Mouse (Mus musculus) myocyte (in vitro differentiated cells): ENCODE measurements at regions not wholly inside any gene's neighbourhood (a gene's known extent, or its start where the extent isn't known, plus 50 kb on each side); places are given as distances from the start of the nearest gene placed in this dataset.

Experiments used
- H3K27me3 ChIP-seq: one replicate; pipeline ENCODE4 v1.6.1; 2011; ENCODE audit not compliant: control insufficient read depth, insufficient read depth, insufficient read length
- H3K36me3 ChIP-seq: one replicate; pipeline ENCODE4 v1.6.1; 2011; ENCODE audit not compliant: control insufficient read depth, insufficient read depth
- H3K4me2 ChIP-seq: one replicate; pipeline ENCODE4 v1.6.1; 2011; ENCODE audit warnings: low read depth, control low read depth
- H3K4me3 ChIP-seq: one replicate; pipeline ENCODE4 v1.5.1; 2011; ENCODE audit warnings: mild to moderate bottlenecking, control low read depth, moderate library complexity
- H3K79me2 ChIP-seq: one replicate; pipeline ENCODE4 v1.6.1; 2011; ENCODE audit not compliant: control insufficient read depth, insufficient read depth
- H3ac ChIP-seq: one replicate; pipeline ENCODE4 v1.6.1; 2011; ENCODE audit not compliant: control insufficient read depth, insufficient read length
- CEBPB ChIP-seq: IDR thresholded peaks from 2 replicates; pipeline ENCODE4 v1.6.1; 2011; ENCODE audit warnings: mild to moderate bottlenecking, moderate library complexity; ENCODE audit not compliant: poor library complexity, insufficient read depth, severe bottlenecking
- E2F4 ChIP-seq: IDR thresholded peaks from one replicate; pipeline ENCODE4 v1.6.1; 2011; ENCODE audit warnings: mild to moderate bottlenecking, control low read depth, moderate library complexity; ENCODE audit not compliant: insufficient read depth
- MAX ChIP-seq: IDR thresholded peaks from one replicate; pipeline ENCODE4 v1.6.1; 2011; ENCODE audit warnings: low read depth, mild to moderate bottlenecking, control low read depth
- MYOD1 ChIP-seq, 3 experiments: IDR thresholded peaks; one replicate each; pipeline ENCODE4 v1.6.1; 2011; ENCODE audit warnings: control low read depth in 2 of 3, low read depth in 2 of 3, mild to moderate bottlenecking in 2 of 3, moderate library complexity in 1 of 3; ENCODE audit not compliant: insufficient read length in 2 of 3, control insufficient read depth in 1 of 3
- MYOG ChIP-seq, 3 experiments: IDR thresholded peaks; one replicate each; pipeline ENCODE4 v1.6.1; 2011; ENCODE audit warnings: control low read depth in 2 of 3, low read depth in 2 of 3, mild to moderate bottlenecking in 2 of 3; ENCODE audit not compliant: insufficient read length in 2 of 3, control insufficient read depth in 1 of 3, insufficient read depth in 1 of 3
- POLR2A ChIP-seq: IDR thresholded peaks from one replicate; pipeline ENCODE4 v1.6.1; 2011; ENCODE audit warnings: low read depth, mild to moderate bottlenecking, control low read depth, moderate library complexity; ENCODE audit not compliant: insufficient read length
- POLR2AphosphoS2 ChIP-seq: IDR thresholded peaks from one replicate; pipeline ENCODE4 v1.6.1; 2011; ENCODE audit warnings: low read depth, control low read depth; ENCODE audit not compliant: insufficient read length
- REST ChIP-seq: IDR thresholded peaks from one replicate; pipeline ENCODE4 v1.6.1; 2011; ENCODE audit warnings: mild to moderate bottlenecking, control low read depth, moderate library complexity; ENCODE audit not compliant: insufficient read depth, insufficient read length
- SRF ChIP-seq: IDR thresholded peaks from one replicate; pipeline ENCODE4 v1.6.1; 2011; ENCODE audit warnings: low read depth; ENCODE audit not compliant: control insufficient read depth, insufficient read length
- TCF12 ChIP-seq: IDR thresholded peaks from one replicate; pipeline ENCODE4 v1.6.1; 2011; ENCODE audit warnings: mild to moderate bottlenecking, control low read depth; ENCODE audit not compliant: poor library complexity, insufficient read depth, severe bottlenecking
- TCF3 ChIP-seq: IDR thresholded peaks from one replicate; pipeline ENCODE4 v1.6.1; 2011; ENCODE audit warnings: low read depth, control low read depth; ENCODE audit not compliant: insufficient read length
- USF1 ChIP-seq: IDR thresholded peaks from one replicate; pipeline ENCODE4 v1.6.1; 2011; ENCODE audit warnings: low read depth, mild to moderate bottlenecking, control low read depth, moderate library complexity

GRCm38 (mm10) chr15:93956801-93957200, 361.1 kb upstream of the Prickle1 start:
- Histone ChIP-seq H3ac (no peak overlapping the region), H3K36me3 (no peaks in the 10 kb centered on the region), H3K79me2 (no peaks in the 10 kb centered on the region), H3K4me3 (no peak overlapping the region), H3K4me2 (no peak overlapping the region), H3K27me3 (no peaks in the 10 kb centered on the region)
- no peak for TF ChIP-seq TCF3
- no peak for TF ChIP-seq POLR2A
- no peak for TF ChIP-seq SRF
- TF ChIP-seq USF1, result no peak
- no peak for TF ChIP-seq MYOG (IDR thresholded peaks at IDR 0.05; ENCODE audit: control insufficient read depth in 1 of 3, insufficient read depth in 1 of 3, insufficient read length in 2 of 3, low read depth in 2 of 3)
- TF ChIP-seq MAX, result no peak
- TF ChIP-seq TCF12, result no peak
- TF ChIP-seq CEBPB, result no peak
- TF ChIP-seq MYOD1 (IDR thresholded peaks at IDR 0.05; ENCODE audit: control insufficient read depth in 1 of 3, insufficient read length in 2 of 3, low read depth in 2 of 3), result no peak
- TF ChIP-seq E2F4, result no peak
- TF ChIP-seq POLR2AphosphoS2, result no peak
- TF ChIP-seq REST, result no peak

- H3K4me3 ChIP-seq, result no peak overlapping the region
- no peaks in the 10 kb centered on the region for H3K36me3 ChIP-seq
- H3ac ChIP-seq, result no peak overlapping the region
- no peak overlapping the region for H3K4me2 ChIP-seq
- no peaks in the 10 kb centered on the region for H3K79me2 ChIP-seq
- H3K27me3 ChIP-seq, result no peaks in the 10 kb centered on the region
- TF ChIP-seq TCF3, result no peak
- no peak for TF ChIP-seq USF1
- no peak for TF ChIP-seq MYOG (IDR thresholded peaks at IDR 0.05; ENCODE audit: control insufficient read depth in 1 of 3, insufficient read depth in 1 of 3, insufficient read length in 2 of 3, low read depth in 2 of 3)
- TF ChIP-seq MAX, result no peak
- no peak for TF ChIP-seq POLR2A
- TF ChIP-seq CEBPB, result no peak
- no peak for TF ChIP-seq SRF
- no peak for TF ChIP-seq E2F4
- no peak for TF ChIP-seq REST
- TF ChIP-seq POLR2AphosphoS2, result no peak
- no peak for TF ChIP-seq MYOD1 (IDR thresholded peaks at IDR 0.05; ENCODE audit: control insufficient read depth in 1 of 3, insufficient read length in 2 of 3, low read depth in 2 of 3)
- no peak for TF ChIP-seq TCF12
These were observed 357.9 kb upstream of the Prickle1 start for GRCm38 (mm10) chr15:93953548-93953947.

- TF ChIP-seq REST, result no peak
- TF ChIP-seq E2F4, result no peak
- TF ChIP-seq MYOD1 (IDR thresholded peaks at IDR 0.05; ENCODE audit: control insufficient read depth in 1 of 3, insufficient read length in 2 of 3, low read depth in 2 of 3), result no peak
- no peak for TF ChIP-seq SRF
- Histone ChIP-seq H3K36me3 (no peaks in the 10 kb centered on the region), H3ac (no peak overlapping the region)
These were observed 354.8 kb upstream of the Prickle1 start for GRCm38 (mm10) chr15:93950441-93950840.

GRCm38 (mm10) chr15:93948902-93949301, 353.2 kb upstream of the Prickle1 start:
- no peak overlapping the region for H3K4me2 ChIP-seq
- TF ChIP-seq POLR2AphosphoS2 (no peak), E2F4 (no peak), POLR2A (no peak), MAX (no peak), MYOG (IDR thresholded peaks at IDR 0.05; ENCODE audit: control insufficient read depth in 1 of 3, insufficient read depth in 1 of 3, insufficient read length in 2 of 3, low read depth in 2 of 3) (no peak)
- H3K27me3 ChIP-seq, result no peaks in the 10 kb centered on the region
- H3K36me3 ChIP-seq, result no peaks in the 10 kb centered on the region
- H3ac ChIP-seq, result no peak overlapping the region
- no peaks in the 10 kb centered on the region for H3K79me2 ChIP-seq
- no peak overlapping the region for H3K4me3 ChIP-seq

More at GRCm38 (mm10) chr15:93950441-93950840, 354.8 kb upstream of the Prickle1 start:
- Histone ChIP-seq H3K27me3 (no peaks in the 10 kb centered on the region), H3K4me3 (no peak overlapping the region), H3K79me2 (no peaks in the 10 kb centered on the region), H3K4me2 (no peak overlapping the region)

GRCm38 (mm10) chr15:93943545-93943944, 347.9 kb upstream of the Prickle1 start:
- H3K27me3 ChIP-seq, result no peaks in the 10 kb centered on the region
- H3K79me2 ChIP-seq, result no peaks in the 10 kb centered on the region
- H3K4me2 ChIP-seq, result no peak overlapping the region
- H3ac ChIP-seq, result no peak overlapping the region
- no peak overlapping the region for H3K4me3 ChIP-seq
- no peaks in the 10 kb centered on the region for H3K36me3 ChIP-seq
- TF ChIP-seq TCF3 (no peak), REST (no peak), CEBPB (no peak), TCF12 (no peak), MYOD1 (IDR thresholded peaks at IDR 0.05; ENCODE audit: control insufficient read depth in 1 of 3, insufficient read length in 2 of 3, low read depth in 2 of 3) (no peak), MYOG (IDR thresholded peaks at IDR 0.05; ENCODE audit: control insufficient read depth in 1 of 3, insufficient read depth in 1 of 3, insufficient read length in 2 of 3, low read depth in 2 of 3) (no peak), E2F4 (no peak), USF1 (no peak), POLR2A (no peak), SRF (no peak), POLR2AphosphoS2 (no peak), MAX (no peak)
